Mouse (Mus musculus) midbrain, embryonic 16.5 days (tissue): ENCODE data around the gene Pkd1l2. TPM values are rescaled to one million over a fixed set of nuclear protein-coding genes. Genes with fewer than 3 reads are reported as not detected.

Experiments used
- ATAC-seq: fragments of 200-750 bp; cut with Nextera tagmentation; 2 replicates; pipeline ENCODE4 v1.8.0; 2017; ENCODE audit warnings: moderate TSS enrichment
- H3K27ac ChIP-seq: fragments of 300-500 bp; sonication (generic); 2 replicates; pipeline ENCODE4 v1.5.1; 2014; ENCODE audit warnings: mild to moderate bottlenecking, low read length, mixed read lengths
- H3K27me3 ChIP-seq: fragments of 300-500 bp; sonication (generic); 2 replicates; pipeline ENCODE4 v1.6.1; 2014; ENCODE audit warnings: low read depth, low read length, mixed read lengths; ENCODE audit not compliant: control insufficient read depth, insufficient read depth
- H3K36me3 ChIP-seq: fragments of 300-500 bp; sonication (generic); 2 replicates; pipeline ENCODE4 v1.6.1; 2014; ENCODE audit warnings: mild to moderate bottlenecking, low read length, moderate library complexity, mixed read lengths; ENCODE audit not compliant: control insufficient read depth, insufficient read depth
- H3K4me1 ChIP-seq: fragments of 300-500 bp; sonication (generic); 2 replicates; pipeline ENCODE4 v1.6.1; 2014; ENCODE audit warnings: mild to moderate bottlenecking, low read length, mixed read lengths; ENCODE audit not compliant: control insufficient read depth, insufficient read depth
- H3K4me2 ChIP-seq: fragments of 300-500 bp; sonication (generic); 2 replicates; pipeline ENCODE4 v1.6.1; 2014; ENCODE audit warnings: mild to moderate bottlenecking, low read length, mixed read lengths
- H3K4me3 ChIP-seq: fragments of 300-500 bp; sonication (generic); 2 replicates; pipeline ENCODE4 v1.5.1; 2014; ENCODE audit warnings: low read depth, mild to moderate bottlenecking, low read length, moderate library complexity, mixed read lengths
- H3K9ac ChIP-seq: fragments of 300-500 bp; sonication (generic); 2 replicates; pipeline ENCODE4 v1.6.1; 2014; ENCODE audit warnings: low read depth, low read length, mixed read lengths
- H3K9me3 ChIP-seq: fragments of 300-500 bp; sonication (generic); replicated peaks from 2 replicates; pipeline ENCODE4 v1.6.1; 2014; ENCODE audit warnings: mild to moderate bottlenecking, low read length, mixed read lengths; ENCODE audit not compliant: control insufficient read depth, poor library complexity, severe bottlenecking
- WGBS: fragments of 180-500 bp; shearing (Covaris S2); extraction: QIAGEN DNeasy Blood & Tissue Kit; methylation state at CpG from one replicate; pipeline ENCODE4 v1.1.7; 2014; 5-methylcytosine and 5-hydroxymethylcytosine counted together
- polyA plus RNA-seq: library from polyadenylated mRNA; unstranded; fragments of >200 nt; fragmentation: Nextera tagmentation; extraction: Ambion mirVana; gene quantifications from 2 replicates; pipeline ENCODE4 v1.2.1, GENCODE M21; 2015

Pkd1l2 gene
- polyA plus RNA-seq, 1 experiment from 2014 or later = not detected

GRCm38 (mm10) chr8:116994016-116994716 is 88.1 kb downstream of the Pkd1l2 start:
- 64% methylated on average over 11 of the region's 11 CpGs for WGBS
- Histone ChIP-seq H3K4me3 (peak overlapping the region; percentile 65), H3K4me1 (peaks cover 8% of the 10 kb centered on the region), H3K9ac (0 out of 2 replicates have a peak overlapping the region, but pooled peaks have one; percentile 0), H3K9me3 (no peaks in the 10 kb centered on the region), H3K27me3 (no peaks in the 10 kb centered on the region), H3K4me2 (peak overlapping the region; percentile 74), H3K27ac (no peak overlapping the region), H3K36me3 (no peaks in the 10 kb centered on the region)
- no peak for ATAC-seq

DNA sequence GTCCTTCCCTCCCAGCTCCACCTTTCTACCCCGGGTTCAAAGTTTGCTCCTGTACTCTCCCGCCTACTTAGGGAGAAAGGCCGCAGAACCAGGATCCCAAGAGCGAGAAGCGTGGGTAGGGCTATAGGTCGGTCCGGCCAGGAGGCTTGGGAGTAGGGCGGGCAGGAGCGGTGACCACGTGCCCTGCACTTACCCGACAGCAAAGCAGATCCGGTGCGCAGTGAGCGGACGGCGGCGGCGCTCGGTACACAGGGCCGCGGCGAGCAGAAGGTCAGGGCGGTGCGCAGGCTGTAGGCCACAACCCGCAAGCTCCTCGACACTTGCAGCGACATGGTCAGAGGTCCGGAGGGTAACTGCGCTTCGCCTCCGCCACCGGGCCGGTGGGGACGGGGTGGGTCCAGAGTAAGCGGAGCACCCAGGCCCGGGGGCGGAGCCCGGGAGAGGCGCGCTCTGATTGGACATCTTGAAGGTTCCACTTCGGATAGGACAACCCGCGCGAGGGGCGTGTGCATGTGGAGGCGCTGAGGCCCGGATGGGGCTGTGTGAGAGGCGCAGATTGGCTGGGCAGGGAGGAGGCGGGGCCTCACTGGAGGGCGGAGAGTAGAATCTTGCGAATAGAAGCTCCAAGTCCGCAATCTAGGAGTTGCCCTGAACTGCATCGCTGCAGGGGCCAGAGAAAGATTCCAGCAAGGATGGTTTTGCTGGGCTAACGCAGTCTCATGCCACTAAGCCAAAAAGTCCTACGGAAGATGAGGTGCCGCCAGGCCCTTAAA is 89.0 kb downstream of the Pkd1l2 start, which contains the start of gene Gcsh:
Gene Gcsh (minus strand): TSS at position 443 of the 773 bp plus-strand sequence.
- Histone ChIP-seq H3K9ac (peak within 1 kb of the TSS; percentile 68), H3K27ac (no peak within 1 kb of the TSS), H3K9me3 (no peaks in the 10 kb centered on the region), H3K27me3 (no peaks in the 10 kb centered on the region), H3K4me3 (peak within 1 kb of the TSS; percentile 65), H3K4me2 (peak within 1 kb of the TSS; percentile 74), H3K36me3 (no peaks in the 10 kb centered on the region), H3K4me1 (peaks cover 8% of the 10 kb centered on the region)
- ATAC-seq = peak; percentile 100
- WGBS = under 1% methylated on average over 56 of the region's 56 CpGs

- H3K4me3 ChIP-seq = peak overlapping the region; percentile 65
- H3K27me3 ChIP-seq = no peaks in the 10 kb centered on the region
- WGBS = 9% methylated on average over 23 of the region's 23 CpGs
- H3K4me1 ChIP-seq = peaks cover 8% of the 10 kb centered on the region
- H3K9me3 ChIP-seq = no peaks in the 10 kb centered on the region
- H3K36me3 ChIP-seq = no peaks in the 10 kb centered on the region
- ATAC-seq = no peak
- peak overlapping the region; percentile 68 for H3K9ac ChIP-seq
- peak overlapping the region; percentile 74 for H3K4me2 ChIP-seq
- H3K27ac ChIP-seq = no peak overlapping the region
These were observed 89.9 kb downstream of the Pkd1l2 start for GRCm38 (mm10) chr8:116992176-116992971.

DNA sequence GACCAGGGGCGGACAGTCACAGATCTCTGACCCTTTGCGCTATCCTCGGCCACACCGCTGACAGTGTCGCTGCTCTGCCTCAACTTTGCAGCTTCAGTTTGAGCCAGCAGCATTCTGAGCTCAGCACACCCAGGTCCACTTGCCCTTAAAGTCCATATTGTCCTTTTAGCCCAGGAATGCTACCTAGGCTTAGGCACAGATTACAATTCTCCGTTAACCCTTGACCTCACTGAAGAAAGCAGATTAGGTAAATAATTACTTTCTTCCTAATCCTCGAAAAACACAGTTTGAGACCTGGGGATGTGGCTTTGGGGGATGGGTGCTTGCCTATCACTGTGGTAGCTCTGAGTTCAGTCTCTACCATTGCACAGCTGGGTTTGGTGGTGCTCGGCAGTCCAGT is 91.0 kb downstream of the Pkd1l2 start:
- no peak overlapping the region for H3K4me3 ChIP-seq
- WGBS = 65% methylated on average over 8 of the region's 8 CpGs
- no peak overlapping the region for H3K27ac ChIP-seq
- H3K36me3 ChIP-seq = no peaks in the 10 kb centered on the region
- no peak overlapping the region for H3K4me2 ChIP-seq
- no peaks in the 10 kb centered on the region for H3K27me3 ChIP-seq
- ATAC-seq = no peak
- no peak overlapping the region for H3K9ac ChIP-seq
- no peaks in the 10 kb centered on the region for H3K9me3 ChIP-seq
- H3K4me1 ChIP-seq = peaks cover 8% of the 10 kb centered on the region

GRCm38 (mm10) chr8:116989842-116990241 is 92.4 kb downstream of the Pkd1l2 start:
- no peak overlapping the region for H3K4me2 ChIP-seq
- no peak for ATAC-seq
- H3K27me3 ChIP-seq = no peaks in the 10 kb centered on the region
- H3K4me3 ChIP-seq = no peak overlapping the region
- 97% methylated on average over 3 of the region's 3 CpGs for WGBS
- H3K27ac ChIP-seq = no peak overlapping the region
- no peaks in the 10 kb centered on the region for H3K36me3 ChIP-seq
- H3K4me1 ChIP-seq = peaks cover 8% of the 10 kb centered on the region
- no peaks in the 10 kb centered on the region for H3K9me3 ChIP-seq
- H3K9ac ChIP-seq = no peak overlapping the region

- 12% methylated on average over 4 of the region's 4 CpGs for WGBS
- no peak overlapping the region for H3K27ac ChIP-seq
- H3K4me1 ChIP-seq = peaks cover 6% of the 10 kb centered on the region
- H3K27me3 ChIP-seq = no peaks in the 10 kb centered on the region
- H3K9me3 ChIP-seq = no peaks in the 10 kb centered on the region
- H3K36me3 ChIP-seq = 0 out of 2 replicates have a peak, but pooled peaks cover 5% of the 10 kb centered on the region
- no peak overlapping the region for H3K4me2 ChIP-seq
- no peak overlapping the region for H3K9ac ChIP-seq
- no peak overlapping the region for H3K4me3 ChIP-seq
- ATAC-seq = no peak
These were observed 102.1 kb downstream of the Pkd1l2 start for GRCm38 (mm10) chr8:116980117-116980516.

GRCm38 (mm10) chr8:116978631-116979256 is 103.5 kb downstream of the Pkd1l2 start, which contains the start of gene 1700030J22Rik:
TSS of gene 1700030J22Rik (minus strand) at chr8:116978959.
- WGBS = under 1% methylated on average over 46 of the region's 46 CpGs
- peak within 1 kb of the TSS; percentile 87 for H3K4me2 ChIP-seq
- ATAC-seq = peak; percentile 99

DNA sequence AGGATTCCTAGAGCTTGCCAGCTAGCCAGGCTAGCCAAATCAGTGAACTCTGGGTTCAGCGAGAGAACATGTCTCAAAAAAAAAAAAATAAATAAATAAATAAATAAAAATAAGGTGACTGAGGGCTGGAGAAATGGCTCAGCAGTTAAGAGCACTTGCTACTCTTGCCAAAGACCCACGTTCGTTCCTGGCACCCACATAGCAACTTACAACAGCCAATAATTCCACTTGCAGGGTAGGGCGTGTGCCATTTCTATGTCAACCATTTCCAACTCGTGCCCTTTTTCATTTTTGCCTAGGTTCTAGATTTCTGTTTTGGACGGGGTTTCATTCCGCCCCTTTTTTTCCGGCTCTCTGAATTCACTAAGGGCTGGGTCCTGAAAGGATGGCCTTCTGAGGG is 104.2 kb downstream of the Pkd1l2 start:
- Histone ChIP-seq H3K4me2 (peak overlapping the region; percentile 87), H3K36me3 (no peaks in the 10 kb centered on the region), H3K27me3 (no peaks in the 10 kb centered on the region), H3K9ac (peak overlapping the region; percentile 63), H3K27ac (peak overlapping the region; percentile 72), H3K9me3 (no peaks in the 10 kb centered on the region), H3K4me1 (peaks cover 6% of the 10 kb centered on the region), H3K4me3 (peak overlapping the region; percentile 84)
- 30% methylated on average over 8 of the region's 8 CpGs for WGBS
- ATAC-seq = no peak

More at GRCm38 (mm10) chr8:116978631-116979256, 103.5 kb downstream of the Pkd1l2 start, which contains the start of gene 1700030J22Rik:
- Histone ChIP-seq H3K4me1 (peaks cover 6% of the 10 kb centered on the region), H3K27ac (peak within 1 kb of the TSS; percentile 72), H3K4me3 (peak within 1 kb of the TSS; percentile 84), H3K9me3 (no peaks in the 10 kb centered on the region), H3K27me3 (no peaks in the 10 kb centered on the region), H3K36me3 (0 out of 2 replicates have a peak, but pooled peaks cover 5% of the 10 kb centered on the region), H3K9ac (peak within 1 kb of the TSS; percentile 63)
